Mouse (Mus musculus): ENCODE measurements around the gene Kntc1.

Kntc1 gene

GRCm38 (mm10) chr5:123781864-123782263 is 32.3 kb downstream of the Kntc1 start:
- TF ChIP-seq GATA4 (IDR thresholded peaks at IDR 0.05; ENCODE audit: insufficient replicate concordance, low read length), result no peak

- no peak for TF ChIP-seq GATA4 (IDR thresholded peaks at IDR 0.05; ENCODE audit: insufficient replicate concordance, low read length)
Measured at GRCm38 (mm10) chr5:123788976-123789375, 39.5 kb downstream of the Kntc1 start.

GRCm38 (mm10) chr5:123793081-123793480 is 43.6 kb downstream of the Kntc1 start:
- TF ChIP-seq GATA4 (IDR thresholded peaks at IDR 0.05; ENCODE audit: insufficient replicate concordance, low read length), result no peak

- no peak for TF ChIP-seq GATA4 (IDR thresholded peaks at IDR 0.05; ENCODE audit: insufficient replicate concordance, low read length)
Measured at GRCm38 (mm10) chr5:123806334-123806733, 56.8 kb downstream of the Kntc1 start.

- TF ChIP-seq GATA4 (IDR thresholded peaks at IDR 0.05; ENCODE audit: insufficient replicate concordance, low read length), result no peak
Measured at GRCm38 (mm10) chr5:123808541-123808940, 59.0 kb downstream of the Kntc1 start.

GRCm38 (mm10) chr5:123809156-123809555 is 59.6 kb downstream of the Kntc1 start:
- no peak for TF ChIP-seq GATA4 (IDR thresholded peaks at IDR 0.05; ENCODE audit: insufficient replicate concordance, low read length)

- TF ChIP-seq GATA4 (IDR thresholded peaks at IDR 0.05; ENCODE audit: insufficient replicate concordance, low read length), result no peak
Measured at GRCm38 (mm10) chr5:123816891-123817290, 67.4 kb downstream of the Kntc1 start.

DNA sequence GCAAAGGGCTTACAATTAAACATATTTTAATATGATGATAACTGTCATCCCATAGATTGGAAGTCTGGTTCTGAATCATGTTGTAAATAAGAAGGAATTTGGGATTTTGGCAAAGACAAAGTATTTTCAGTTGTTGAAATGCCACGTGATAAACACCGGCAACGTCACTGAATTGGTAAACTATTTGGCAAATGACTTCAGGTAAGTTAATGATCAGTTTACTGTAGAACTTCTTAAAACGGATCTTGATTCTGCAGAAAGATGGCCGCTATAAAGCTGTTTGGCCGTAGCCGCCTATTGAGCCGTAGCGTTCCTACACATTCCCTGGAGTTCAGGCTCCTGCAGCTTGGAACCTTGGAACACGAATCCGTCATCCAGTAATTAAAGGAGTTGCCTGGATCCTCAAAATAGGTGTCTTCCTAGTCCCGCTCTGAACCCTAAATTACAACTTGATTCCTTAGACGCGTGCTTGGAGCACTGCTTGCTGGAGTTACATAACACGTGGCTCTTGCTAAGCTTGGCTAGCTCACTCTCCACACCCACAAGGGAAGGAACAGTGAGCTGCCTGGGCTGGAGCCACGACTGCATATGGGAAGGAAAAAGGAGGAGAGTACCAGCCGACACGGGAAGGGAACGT is 69.5 kb downstream of the Kntc1 start:
- no peak for TF ChIP-seq GATA4 (IDR thresholded peaks at IDR 0.05; ENCODE audit: insufficient replicate concordance, low read length)

DNA sequence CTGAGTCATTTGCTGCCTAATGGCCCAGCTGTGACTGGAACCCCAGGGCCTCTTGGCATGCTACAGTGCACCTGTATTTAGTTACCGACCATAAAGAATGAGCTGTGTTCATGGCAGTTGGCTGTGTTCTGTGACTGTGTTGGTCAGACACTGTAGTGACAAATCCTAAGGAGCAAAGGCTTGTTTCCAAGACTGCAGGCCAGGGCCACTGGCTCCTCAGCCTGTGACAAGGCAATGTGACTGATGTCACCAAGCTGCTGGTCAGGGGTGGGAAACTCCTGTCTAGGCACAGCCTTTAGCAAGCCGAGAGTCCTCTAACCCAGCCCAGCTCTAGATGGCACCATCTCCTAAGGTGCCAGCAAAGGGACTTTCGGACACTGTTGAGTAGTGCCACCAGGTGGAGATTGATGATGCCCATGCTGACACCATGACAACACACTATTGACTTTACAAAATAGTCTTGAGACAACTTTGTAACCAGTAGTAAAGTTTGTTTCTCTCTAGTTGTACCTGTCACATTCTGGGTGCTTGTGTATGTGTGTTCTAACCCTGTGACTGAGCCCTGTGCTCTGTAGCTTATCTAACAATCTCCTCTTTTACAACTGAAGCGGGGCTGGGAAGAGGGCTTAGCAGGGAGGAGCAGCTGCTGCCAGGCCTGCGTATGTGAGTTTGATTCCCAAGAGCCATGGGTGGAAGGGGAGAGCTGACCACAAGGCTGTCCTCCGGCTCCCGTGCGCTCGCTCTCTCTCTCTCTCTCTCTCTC is 71.2 kb downstream of the Kntc1 start:
- no peak for TF ChIP-seq GATA4 (IDR thresholded peaks at IDR 0.05; ENCODE audit: insufficient replicate concordance, low read length)

- no peak for TF ChIP-seq GATA4 (IDR thresholded peaks at IDR 0.05; ENCODE audit: insufficient replicate concordance, low read length)
Measured at GRCm38 (mm10) chr5:123821264-123821571, 71.7 kb downstream of the Kntc1 start.

GRCm38 (mm10) chr5:123822706-123823105 is 73.2 kb downstream of the Kntc1 start:
- TF ChIP-seq GATA4 (IDR thresholded peaks at IDR 0.05; ENCODE audit: insufficient replicate concordance, low read length), result no peak

GRCm38 (mm10) chr5:123827659-123828091 is 78.2 kb downstream of the Kntc1 start:
- TF ChIP-seq GATA4 (IDR thresholded peaks at IDR 0.05; ENCODE audit: insufficient replicate concordance, low read length), result no peak

GRCm38 (mm10) chr5:123832309-123832708 is 82.8 kb downstream of the Kntc1 start:
- TF ChIP-seq GATA4 (IDR thresholded peaks at IDR 0.05; ENCODE audit: insufficient replicate concordance, low read length), result no peak

- no peak; the same call in 1 of the 2 replicates for TF ChIP-seq GATA4 (IDR thresholded peaks at IDR 0.05; ENCODE audit: insufficient replicate concordance, low read length)
Measured at GRCm38 (mm10) chr5:123834836-123835235, 85.3 kb downstream of the Kntc1 start.

GRCm38 (mm10) chr5:123837371-123837770 is 87.9 kb downstream of the Kntc1 start:
- TF ChIP-seq GATA4 (IDR thresholded peaks at IDR 0.05; ENCODE audit: insufficient replicate concordance, low read length), result no peak

- no peak for TF ChIP-seq GATA4 (IDR thresholded peaks at IDR 0.05; ENCODE audit: insufficient replicate concordance, low read length)
Measured at GRCm38 (mm10) chr5:123842221-123842934, 92.9 kb downstream of the Kntc1 start.

Data from liver, adult (tissue).